Mouse (Mus musculus) limb, embryonic 14.5 days (tissue): ENCODE results near the gene Ubxn6. TPM values are rescaled to one million over a fixed set of nuclear protein-coding genes. Genes with fewer than 3 reads are reported as not detected.

Source experiments
- ATAC-seq: fragments of 200-750 bp; cut with Nextera tagmentation; 2 replicates; pipeline ENCODE4 v1.8.0; 2017; ENCODE audit warnings: low read depth, moderate number of reproducible peaks, moderate TSS enrichment; ENCODE audit not compliant: low FRiP score
- DNase-seq: peaks from one replicate; pipeline ENCODE4 v3.0.0-alpha.2; 2015; ENCODE audit warnings: low spot score
- H3K27ac ChIP-seq: fragments of 300-500 bp; sonication (generic); replicated peaks from 2 replicates; pipeline ENCODE4 v1.5.1; 2014; ENCODE audit warnings: low read depth, mild to moderate bottlenecking, low read length, moderate library complexity, mixed read lengths
- H3K27me3 ChIP-seq: fragments of 300-500 bp; sonication (generic); 2 replicates; pipeline ENCODE4 v1.6.1; 2014; ENCODE audit warnings: low read length, mixed read lengths; ENCODE audit not compliant: control insufficient read depth, insufficient read depth
- H3K36me3 ChIP-seq: fragments of 300-500 bp; sonication (generic); 2 replicates; pipeline ENCODE4 v1.6.1; 2014; ENCODE audit warnings: mild to moderate bottlenecking, low read length, moderate library complexity, mixed read lengths; ENCODE audit not compliant: control insufficient read depth, insufficient read depth
- H3K4me1 ChIP-seq: fragments of 300-500 bp; sonication (generic); 2 replicates; pipeline ENCODE4 v1.6.1; 2014; ENCODE audit warnings: antibody characterized with exemption, low read length, mixed read lengths; ENCODE audit not compliant: control insufficient read depth, insufficient read depth
- H3K4me2 ChIP-seq: fragments of 300-500 bp; sonication (generic); replicated peaks from 2 replicates; pipeline ENCODE4 v1.6.1; 2014; ENCODE audit warnings: low read depth, mild to moderate bottlenecking, low read length, moderate library complexity; ENCODE audit not compliant: severe bottlenecking
- H3K4me3 ChIP-seq: fragments of 300-500 bp; sonication (generic); replicated peaks from 2 replicates; pipeline ENCODE4 v1.5.1; 2014; ENCODE audit warnings: low read length
- H3K9ac ChIP-seq: fragments of 300-500 bp; sonication (generic); 2 replicates; pipeline ENCODE4 v1.6.1; 2014; ENCODE audit warnings: mild to moderate bottlenecking, low read depth, low read length, moderate library complexity; ENCODE audit not compliant: severe bottlenecking
- H3K9me3 ChIP-seq: fragments of 300-500 bp; sonication (generic); 2 replicates; pipeline ENCODE4 v1.6.1; 2016; ENCODE audit warnings: low read length; ENCODE audit not compliant: control insufficient read depth
- POLR2A ChIP-seq: fragments of 200-500 bp; IDR thresholded peaks from 2 replicates; pipeline ENCODE4 v1.8.0; 2012; ENCODE audit warnings: inconsistent platforms, mild to moderate bottlenecking, moderate library complexity, borderline replicate concordance; ENCODE audit not compliant: insufficient read depth, insufficient read length; ENCODE audit errors: extremely low read depth
- WGBS: fragments of 180-500 bp; shearing (Covaris S2); extraction: QIAGEN DNeasy Blood & Tissue Kit; methylation state at CpG from one replicate; pipeline ENCODE4 v1.1.7; 2014; 5-methylcytosine and 5-hydroxymethylcytosine counted together
- polyA plus RNA-seq, 2 experiments: library from polyadenylated mRNA; depleted of rRNA in 1 of 2; stranded (reverse) in 1 of 2; unstranded in 1 of 2; fragments of >200 nt; fragmentation: Nextera tagmentation in 1 of 2; extraction: Ambion mirVana in 1 of 2; gene quantifications; 2 replicates each; pipeline versions ENCODE4 v1.2.1 to v1.2.3; 2012 to 2014

Ubxn6 gene
- polyA plus RNA-seq, 2 experiments, result 36.4 to 61.9 TPM

GRCm38 (mm10) chr17:56038583-56039261 is 36.1 kb downstream of the Ubxn6 start:
- Histone ChIP-seq H3K36me3 (peaks cover 13% of the 10 kb centered on the region), H3K9ac (no peak overlapping the region), H3K27ac (no peak overlapping the region), H3K4me3 (no peak overlapping the region), H3K9me3 (no peaks in the 10 kb centered on the region), H3K4me1 (peaks cover 20% of the 10 kb centered on the region), H3K27me3 (no peaks in the 10 kb centered on the region), H3K4me2 (no peak overlapping the region)
- ATAC-seq (no peak), DNase-seq (no peak)
- 82% methylated on average over 8 of the region's 8 CpGs for WGBS
- TF ChIP-seq POLR2A, result no peak

DNA sequence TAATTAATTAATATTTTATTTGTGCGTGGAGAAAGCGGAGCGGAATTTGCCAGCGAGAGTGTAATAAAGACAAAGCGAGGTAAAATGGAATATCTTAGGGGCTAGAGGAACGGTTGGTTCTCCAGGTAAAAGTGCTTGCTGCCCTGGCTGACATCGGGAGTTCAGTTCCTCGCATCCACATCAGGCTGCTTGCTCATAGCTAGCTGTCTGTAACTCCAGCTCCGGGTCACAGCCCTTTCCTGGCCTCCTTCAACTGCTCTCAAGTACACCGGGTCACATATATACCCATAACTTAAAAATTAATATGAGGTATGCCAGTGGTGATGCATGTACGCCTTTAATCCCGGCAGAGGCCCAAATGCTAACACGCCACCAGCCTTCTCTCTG is 37.9 kb downstream of the Ubxn6 start:
- DNase-seq, result no peak
- Histone ChIP-seq H3K27ac (no peak overlapping the region; the same call in 1 of the 2 replicates), H3K4me3 (peak overlapping the region; percentile 80), H3K36me3 (peaks cover 23% of the 10 kb centered on the region), H3K4me1 (peaks cover 25% of the 10 kb centered on the region), H3K9me3 (no peaks in the 10 kb centered on the region), H3K27me3 (no peaks in the 10 kb centered on the region), H3K9ac (peak overlapping the region; percentile 35; the same call in 1 of the 2 replicates), H3K4me2 (peak overlapping the region; percentile 49)
- WGBS, result 38% methylated on average over 13 of the region's 13 CpGs
- no peak for ATAC-seq
- TF ChIP-seq POLR2A, result no peak

- H3K36me3 ChIP-seq, result peaks cover 24% of the 10 kb centered on the region
- peak within 1 kb of the TSS; percentile 80 for H3K4me3 ChIP-seq
- ATAC-seq, result peak; percentile 90
- H3K9me3 ChIP-seq, result no peaks in the 10 kb centered on the region
- H3K4me2 ChIP-seq, result peak within 1 kb of the TSS; percentile 70
- peaks cover 20% of the 10 kb centered on the region for H3K4me1 ChIP-seq
- TF ChIP-seq POLR2A, result peak; percentile 79; the same call in 1 of the 2 replicates
- peak within 1 kb of the TSS; percentile 84 for H3K27ac ChIP-seq
- H3K9ac ChIP-seq, result peak within 1 kb of the TSS; percentile 91
- DNase-seq, result peak; percentile 97
- no peaks in the 10 kb centered on the region for H3K27me3 ChIP-seq
- 0% methylated on average over 73 of the region's 74 CpGs for WGBS
These were observed 38.5 kb downstream of the Ubxn6 start, which contains the start of gene Sh3gl1 for GRCm38 (mm10) chr17:56036176-56036900. TSS of gene Sh3gl1 (minus strand) at chr17:56036635.

DNA sequence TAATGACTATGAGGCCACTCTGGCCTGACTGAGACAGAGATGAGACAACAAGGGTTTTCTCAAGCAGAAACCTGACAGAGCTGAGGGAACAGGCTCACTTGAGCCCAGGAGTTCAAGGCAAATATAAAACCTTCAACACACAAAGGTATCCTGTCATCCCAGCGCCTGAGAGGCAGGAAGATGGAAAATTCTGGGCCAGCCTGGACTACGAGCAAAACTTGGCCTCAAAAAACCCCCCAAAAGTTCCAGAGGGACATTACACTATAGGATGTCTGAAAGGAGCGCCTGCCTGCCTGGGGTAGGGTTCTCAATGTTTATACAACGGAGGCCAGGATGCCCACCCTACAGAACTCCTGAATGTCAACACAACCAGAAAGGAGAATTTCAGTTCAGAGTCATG is 39.6 kb downstream of the Ubxn6 start:
- Histone ChIP-seq H3K9me3 (no peaks in the 10 kb centered on the region), H3K27me3 (no peaks in the 10 kb centered on the region), H3K4me3 (peak overlapping the region; percentile 80), H3K9ac (peak overlapping the region; percentile 91), H3K27ac (no peak overlapping the region), H3K4me2 (peak overlapping the region; percentile 70), H3K36me3 (peaks cover 35% of the 10 kb centered on the region), H3K4me1 (peaks cover 14% of the 10 kb centered on the region)
- DNase-seq, result no peak
- TF ChIP-seq POLR2A, result no peak
- ATAC-seq, result no peak
- 79% methylated on average over 4 of the region's 4 CpGs for WGBS

DNA sequence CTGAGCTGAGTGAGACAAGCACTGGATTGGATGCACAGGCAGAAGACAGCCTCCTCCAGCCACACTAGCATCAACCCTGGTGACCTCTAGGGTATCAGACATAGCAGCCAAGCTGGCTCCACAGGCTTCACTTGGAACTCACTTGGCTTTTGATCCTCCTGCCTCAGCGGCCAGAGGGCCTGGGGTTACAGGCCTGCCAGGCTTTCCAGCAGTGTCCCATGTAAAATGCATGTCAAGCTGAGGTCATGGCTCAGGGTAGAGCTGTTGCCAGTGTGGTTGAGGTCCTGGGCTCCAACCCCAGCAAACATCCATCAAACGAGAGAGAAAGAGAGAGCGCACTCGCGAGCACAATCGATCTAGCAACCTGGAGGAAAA is 40.1 kb downstream of the Ubxn6 start:
- H3K27ac ChIP-seq, result no peak overlapping the region
- no peak for ATAC-seq
- DNase-seq, result no peak
- no peaks in the 10 kb centered on the region for H3K27me3 ChIP-seq
- peak overlapping the region; percentile 91; the same call in 1 of the 2 replicates for H3K9ac ChIP-seq
- H3K4me1 ChIP-seq, result peaks cover 14% of the 10 kb centered on the region
- no peak for TF ChIP-seq POLR2A
- 77% methylated on average over 6 of the region's 6 CpGs for WGBS
- H3K4me3 ChIP-seq, result peak overlapping the region; percentile 80
- H3K36me3 ChIP-seq, result peaks cover 35% of the 10 kb centered on the region
- H3K4me2 ChIP-seq, result peak overlapping the region; percentile 70; the same call in 1 of the 2 replicates
- H3K9me3 ChIP-seq, result no peaks in the 10 kb centered on the region
